Mouse (Mus musculus): Measurements from ENCODE around the gene Vax2. TPM values are rescaled to one million over a fixed set of nuclear protein-coding genes. Genes with fewer than 3 reads are reported as not detected.

Gene Vax2
- total RNA-seq, 2 experiments from 2014 or later, result not detected

DNA sequence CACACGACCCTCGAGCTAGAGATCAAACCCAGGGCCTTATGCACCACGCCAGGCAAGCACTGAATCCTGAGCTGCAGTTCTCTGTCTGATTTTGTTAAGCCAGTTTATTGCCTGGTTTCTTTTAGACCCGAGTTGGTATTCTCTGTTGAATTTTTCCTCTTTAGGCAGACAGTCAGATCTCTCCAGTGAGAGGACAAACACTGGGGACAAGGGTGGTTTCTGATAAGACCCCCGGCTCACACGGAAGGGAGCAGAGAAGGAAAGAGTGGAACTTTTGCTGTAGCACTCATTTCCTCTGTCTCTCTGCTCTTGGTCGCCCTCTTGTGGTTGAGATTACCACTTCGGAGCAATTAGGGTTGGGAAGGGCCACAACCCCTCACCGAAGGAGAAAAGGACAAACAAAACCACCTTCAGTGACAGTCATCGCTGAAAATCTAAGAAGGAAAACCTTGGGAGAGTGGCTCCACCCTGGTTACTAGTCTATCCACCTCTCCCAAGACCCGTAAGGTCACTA lies 39.2 kb downstream of the Vax2 start:
- intact Hi-C loops (cut with DNase I), result no loop called here
- peak in 1 of 2 experiments; percentile 40 for DNase-seq

DNA sequence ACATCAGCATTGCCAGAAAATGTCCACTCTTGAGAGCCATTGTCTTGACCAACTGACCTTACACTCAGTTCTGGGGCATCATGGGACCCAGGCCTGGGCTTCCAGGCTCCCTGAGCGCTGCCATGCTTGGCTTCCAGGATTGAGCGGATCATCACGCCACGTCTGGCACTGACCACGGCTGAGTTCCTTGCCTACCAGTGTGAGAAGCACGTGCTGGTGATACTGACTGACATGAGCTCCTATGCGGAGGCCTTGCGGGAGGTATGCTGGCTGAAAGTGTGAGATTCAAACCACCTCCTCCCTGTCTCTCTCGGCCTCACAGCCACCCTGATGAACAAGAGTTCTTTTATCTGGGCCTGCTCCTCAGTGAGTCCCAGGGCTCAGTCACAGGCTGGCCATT lies 45.0 kb downstream of the Vax2 start:
- intact Hi-C loops (cut with DNase I), result loop anchor here (5.0 kb wide), 1 partner anchor 156 kb away; no protein-coding TSS in a partner anchor
- DNase-seq, result no peak

DNA sequence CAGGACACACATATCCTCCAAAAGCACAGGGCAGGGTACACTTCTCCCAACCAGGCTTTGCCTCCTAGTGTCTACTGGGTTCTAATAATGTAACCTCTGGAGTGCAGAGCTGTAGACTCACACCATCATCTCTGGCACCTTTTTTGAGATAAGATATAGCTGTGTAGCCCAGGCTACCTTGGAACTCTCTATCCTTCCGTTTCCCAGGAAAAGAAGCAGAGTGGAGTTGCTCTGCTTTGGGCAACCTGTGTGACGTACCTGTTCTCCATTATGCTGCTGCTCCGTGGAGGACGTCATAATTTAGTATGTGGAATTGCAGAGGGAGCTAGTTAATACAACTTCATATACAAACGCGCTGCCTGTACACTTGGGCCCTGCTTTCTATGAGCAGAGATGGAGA lies 51.3 kb downstream of the Vax2 start, which contains the start of gene Ankrd53:
Ankrd53 (plus strand) TSS at position 301 of the 400 bp plus-strand sequence.
- intact Hi-C loops (cut with DNase I), result no loop called here
- no peak for DNase-seq

DNA sequence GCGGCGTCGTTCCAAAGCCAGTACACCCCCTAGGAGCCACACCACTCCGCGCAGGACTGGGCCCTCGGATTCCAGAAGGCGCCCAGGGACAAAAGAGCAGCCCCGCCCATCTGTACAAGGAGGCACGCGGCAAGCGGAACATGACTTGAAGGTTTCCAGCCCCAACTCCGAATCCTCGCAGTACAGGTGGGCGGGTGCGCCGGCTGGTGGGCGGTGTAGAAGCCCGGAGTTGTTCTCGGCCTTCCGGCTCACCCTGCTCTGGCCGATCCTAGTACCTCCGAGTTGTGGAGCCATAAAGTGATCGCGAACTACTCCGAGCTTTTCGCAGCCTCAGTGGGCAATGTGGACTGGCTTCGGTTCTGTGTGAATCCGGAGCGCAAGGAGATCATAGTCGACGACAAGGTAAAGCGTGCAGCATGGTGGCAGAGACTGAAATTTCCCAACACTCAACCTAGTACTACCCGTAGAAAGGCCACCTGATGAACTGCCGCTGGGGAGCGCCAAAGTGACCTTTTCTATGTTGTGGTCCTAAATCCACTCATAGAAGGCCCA lies 51.9 kb downstream of the Vax2 start:
- no peak for DNase-seq
- intact Hi-C loops (cut with DNase I), result no loop called here

DNA sequence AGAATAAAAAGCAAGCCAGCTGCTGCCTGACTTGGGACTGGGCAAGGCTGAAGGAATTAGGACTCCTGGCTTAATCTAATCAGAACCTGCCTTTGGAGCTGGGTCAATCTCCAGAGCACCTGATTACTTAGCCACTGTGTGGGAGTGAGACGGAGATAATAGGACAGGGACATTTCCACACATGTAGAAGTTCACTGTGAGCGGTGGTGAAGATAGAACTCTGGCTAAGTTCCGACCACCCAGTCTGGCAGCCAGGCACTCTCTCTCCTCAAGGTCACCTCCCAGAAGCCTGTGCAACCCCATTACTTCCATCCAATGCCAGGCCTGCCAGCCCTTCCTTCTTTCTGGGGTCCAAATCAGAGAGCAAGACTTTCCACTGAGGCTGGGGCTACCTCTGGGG lies 55.9 kb downstream of the Vax2 start:
- intact Hi-C loops (cut with DNase I), result no loop called here
- DNase-seq, result no peak

DNA sequence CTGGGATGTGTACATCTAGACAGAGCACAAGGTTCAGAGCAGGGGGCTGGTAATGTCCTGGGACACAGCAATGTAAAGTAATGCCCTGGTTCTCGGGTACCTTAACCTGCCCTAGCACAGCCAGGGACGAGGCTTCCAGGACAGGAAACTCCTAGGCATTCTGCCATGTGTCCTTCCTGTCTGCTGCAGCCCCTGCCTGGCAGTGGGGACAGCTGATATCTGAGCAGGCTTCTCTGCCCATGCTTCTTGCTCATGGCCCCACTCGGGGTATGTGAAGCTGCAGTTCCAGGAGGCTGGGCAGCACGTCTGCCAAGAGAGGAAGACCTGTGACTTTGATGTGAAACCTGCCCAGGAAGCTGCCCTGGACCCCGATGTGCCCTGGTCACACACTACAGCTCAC lies 57.4 kb downstream of the Vax2 start:
- no peak for DNase-seq
- intact Hi-C loops (cut with DNase I), result no loop called here

DNA sequence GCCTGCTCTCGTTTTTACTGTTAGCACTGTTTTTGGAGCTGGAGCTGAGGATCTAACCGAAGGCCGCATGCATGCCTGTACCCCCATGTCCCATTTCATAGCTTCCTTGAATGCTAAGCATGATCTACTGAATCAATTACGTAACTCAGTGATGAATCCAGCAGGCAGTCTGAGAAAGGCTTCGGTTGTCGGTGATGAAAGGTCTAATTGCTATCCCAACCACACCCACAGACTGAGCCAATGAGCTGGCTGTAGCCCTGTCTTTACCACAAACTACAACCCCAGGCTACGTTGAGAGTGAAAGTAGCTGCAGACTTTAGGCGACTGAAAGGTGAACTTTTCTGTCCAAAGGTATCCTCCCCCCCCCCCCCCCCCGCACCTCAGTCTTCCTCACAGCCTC lies 63.1 kb downstream of the Vax2 start:
- no peak for DNase-seq
- intact Hi-C loops (cut with DNase I), result no loop called here

DNA sequence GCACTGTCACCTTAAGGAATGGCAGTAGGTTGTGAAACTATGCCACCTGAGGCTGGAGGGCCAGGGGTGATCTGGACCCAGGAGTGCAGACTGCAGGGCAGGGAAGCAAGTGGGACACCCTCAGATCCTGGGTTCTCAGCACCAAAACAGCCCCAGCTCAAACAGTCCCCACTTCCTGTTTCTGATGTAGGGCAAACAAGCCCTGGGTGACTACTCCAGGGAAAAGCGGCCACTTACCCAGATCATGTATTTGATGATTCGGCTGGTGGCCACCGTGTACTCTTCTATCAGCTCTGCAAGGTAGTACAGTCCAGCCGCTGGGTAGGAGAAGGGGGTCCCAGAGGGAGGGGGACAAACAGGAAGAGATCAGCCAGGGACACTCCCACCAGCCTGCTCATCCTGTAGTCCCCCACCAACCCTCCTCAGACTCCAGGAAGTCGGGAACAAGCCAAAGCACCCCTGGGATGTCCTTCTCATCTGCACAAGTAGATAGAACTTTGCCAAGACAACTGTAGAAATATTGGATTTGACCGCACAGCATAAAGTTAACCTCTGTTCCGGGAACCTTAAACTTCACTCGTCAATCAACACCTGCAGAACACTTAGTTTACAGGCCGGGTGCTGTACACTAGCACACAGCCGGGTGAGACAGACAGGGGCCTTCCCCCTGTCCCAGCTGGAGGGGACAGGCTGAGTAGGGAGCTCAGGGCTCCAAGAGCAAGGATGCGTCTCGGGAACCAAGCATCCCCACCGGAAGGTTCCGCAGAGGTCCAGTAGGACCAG lies 63.9 kb downstream of the Vax2 start:
- intact Hi-C loops (cut with DNase I), result no loop called here
- DNase-seq, result no peak

DNA sequence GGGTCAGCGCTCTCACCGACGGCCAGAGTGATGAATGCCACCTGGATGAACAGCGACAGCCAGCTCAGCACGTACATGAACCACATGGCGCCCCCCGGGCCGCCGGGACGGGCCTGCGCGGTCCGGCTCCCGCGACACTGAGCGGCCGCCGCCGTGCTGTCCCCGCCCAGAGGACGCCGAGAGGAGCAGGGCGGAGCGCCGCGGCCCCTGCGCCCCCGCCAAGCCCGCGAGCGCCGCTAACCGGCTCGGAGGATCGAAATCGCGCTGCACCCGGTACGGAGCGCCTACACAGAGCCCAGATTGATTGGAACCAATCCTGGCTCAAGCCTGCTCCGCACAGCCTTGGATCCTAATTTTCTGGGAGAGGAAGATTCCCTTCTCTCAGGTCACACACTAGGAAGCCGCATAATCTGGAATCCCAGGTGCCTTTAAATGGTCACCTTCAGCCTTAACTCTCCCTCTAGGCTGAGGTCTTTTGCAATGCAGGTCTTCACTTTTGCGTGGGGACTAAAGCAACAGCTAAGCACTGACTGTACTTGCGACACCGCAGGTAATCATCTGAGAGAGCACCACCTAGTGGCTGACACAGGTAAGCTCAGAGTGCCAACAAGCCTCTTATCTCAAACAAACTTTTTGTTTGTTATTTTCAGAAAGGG lies 64.7 kb downstream of the Vax2 start, which contains the start of gene Tex261:
Tex261 (minus strand) TSS at position 176 of the 656 bp plus-strand sequence.
- intact Hi-C loops (cut with DNase I), result no loop called here

DNA sequence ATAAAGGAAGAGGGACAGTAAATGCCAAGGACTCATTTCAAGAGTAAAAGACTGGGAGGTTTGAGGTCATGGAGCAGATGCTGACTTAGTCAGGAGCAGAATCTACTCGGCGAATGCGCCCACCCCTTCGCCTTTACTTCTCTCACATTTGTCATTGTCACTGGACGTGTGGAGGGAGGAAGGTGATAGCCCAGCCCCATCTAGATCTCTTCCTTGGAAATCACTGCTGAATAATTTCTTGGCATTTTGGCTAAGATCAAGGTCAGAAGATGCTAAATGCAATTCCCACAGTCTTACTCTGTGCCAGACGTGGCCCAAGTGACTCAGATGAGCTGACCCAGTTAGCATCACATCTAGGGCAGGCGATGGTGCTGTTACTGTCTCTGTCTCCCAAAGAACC lies 67.2 kb downstream of the Vax2 start:
- intact Hi-C loops (cut with DNase I), result no loop called here
- no peak for DNase-seq

More for the DNA sequence above, 64.7 kb downstream of the Vax2 start, which contains the start of gene Tex261:
- DNase-seq, result peak; percentile 86 to 87

DNA sequence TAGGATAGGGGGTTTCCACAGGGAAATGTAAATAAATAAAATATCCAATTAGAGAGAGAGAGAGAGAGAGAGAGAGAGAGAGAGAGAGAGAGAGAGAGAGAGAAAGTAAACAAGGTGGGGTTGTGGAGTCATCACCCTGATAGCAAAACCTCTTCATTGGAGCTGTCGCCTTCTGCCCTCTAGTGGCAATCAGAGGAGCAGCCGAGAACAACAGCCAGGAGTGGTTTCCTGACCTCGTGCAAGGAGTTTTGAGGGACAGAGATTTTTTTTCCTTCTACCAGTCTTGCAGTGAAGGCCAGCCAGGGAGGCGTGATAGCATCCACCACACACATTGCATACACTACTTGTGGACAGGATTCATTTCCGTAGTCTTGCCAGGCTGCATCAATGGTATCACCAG lies 68.0 kb downstream of the Vax2 start:
- peak in 1 of 2 experiments; percentile 19 for DNase-seq
- intact Hi-C loops (cut with DNase I), result no loop called here

DNA sequence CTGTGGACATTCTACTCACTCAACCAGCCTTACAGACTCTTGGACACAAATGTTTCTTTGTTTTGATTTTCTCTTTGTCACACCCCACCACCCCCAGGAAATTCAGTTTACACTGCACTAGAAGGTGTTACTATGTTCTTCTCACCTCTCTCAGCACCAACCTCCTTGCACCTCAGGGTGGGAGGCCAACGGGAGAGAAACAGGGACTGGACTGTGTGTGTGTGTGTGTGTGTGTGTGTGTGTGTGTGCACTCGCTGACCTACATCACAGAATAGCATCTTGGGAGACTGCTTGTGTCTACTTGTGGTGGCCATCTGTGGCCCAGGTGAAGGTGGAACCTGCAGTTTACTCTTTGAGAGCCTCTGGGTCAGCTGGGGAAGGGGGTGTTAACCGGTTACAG lies 75.4 kb downstream of the Vax2 start:
- DNase-seq, result no peak

More for the DNA sequence above, 75.4 kb downstream of the Vax2 start:
- intact Hi-C loops (cut with DNase I), result no loop called here

Other genes starting within 250 kb of the Vax2 start
- 10 to 100 TPM; 14.8 to 17.8 TPM for gene Dguok, start 204.3 kb upstream of the Vax2 start, total RNA-seq (2021)
- gene Actg2, start 175.0 kb upstream of the Vax2 start, total RNA-seq (2021), result under 1 TPM in 1 of 2 experiments, not detected in 1; 0.39 TPM
- gene Stambp, start 138.5 kb upstream of the Vax2 start, total RNA-seq (2021), result 1 to 10 TPM; 5.5 to 6.5 TPM
- gene Clec4f, start 55.1 kb upstream of the Vax2 start, total RNA-seq (2021), result not detected
- gene Cd207, start 33.4 kb upstream of the Vax2 start, total RNA-seq (2021), result under 1 TPM in 1 of 2 experiments, not detected in 1; 0.18 TPM
- not detected for gene Atp6v1b1, start 31.7 kb downstream of the Vax2 start, total RNA-seq (2021)
- not detected for gene Ankrd53, start 51.4 kb downstream of the Vax2 start, total RNA-seq (2021)
- gene Tex261, start 64.5 kb downstream of the Vax2 start, total RNA-seq (2021), result 10 to 100 TPM; 42.8 to 56.4 TPM
- 1 to 10 TPM; 4.4 to 4.6 TPM for gene Nagk, start 83.7 kb downstream of the Vax2 start, total RNA-seq (2021)
- 10 to 100 TPM; 66.9 to 79.0 TPM for gene Paip2b, start 120.5 kb downstream of the Vax2 start, total RNA-seq (2021)
- gene Zfp638, start 155.8 kb downstream of the Vax2 start, total RNA-seq (2021), result 10 to 100 TPM; 35.9 to 36.9 TPM

All from gastrocnemius, postnatal 36 days (tissue).